Mouse (Mus musculus) neural tube, embryonic 15.5 days (tissue): ENCODE measurements around the gene Gm13103. TPM values are rescaled to one million over a fixed set of nuclear protein-coding genes. Genes with fewer than 3 reads are reported as not detected.
"Not testable (repeated sequence)": the region's sequence is repeated elsewhere in the genome, so short reads cannot be mapped to it uniquely, and the experiment has no call there.

Experiments
- ATAC-seq: fragments of 200-750 bp; cut with Nextera tagmentation; 2 replicates; pipeline ENCODE4 v1.8.0; 2017; ENCODE audit warnings: mild to moderate bottlenecking, moderate TSS enrichment, moderate library complexity; ENCODE audit not compliant: low FRiP score
- H3K27ac ChIP-seq: fragments of 300-500 bp; sonication (generic); replicated peaks from 2 replicates; pipeline ENCODE4 v1.5.1; 2015; ENCODE audit warnings: mild to moderate bottlenecking, inconsistent platforms
- H3K27me3 ChIP-seq: fragments of 300-500 bp; sonication (generic); replicated peaks from 2 replicates; pipeline ENCODE4 v1.6.1; 2015; ENCODE audit warnings: inconsistent platforms
- H3K36me3 ChIP-seq: fragments of 300-500 bp; sonication (generic); 2 replicates; pipeline ENCODE4 v1.6.1; 2015; ENCODE audit warnings: inconsistent platforms
- H3K4me1 ChIP-seq: fragments of 300-500 bp; sonication (generic); 2 replicates; pipeline ENCODE4 v1.6.1; 2015; ENCODE audit warnings: inconsistent platforms
- H3K4me2 ChIP-seq: fragments of 300-500 bp; sonication (generic); 2 replicates; pipeline ENCODE4 v1.6.1; 2015; ENCODE audit warnings: inconsistent platforms, mild to moderate bottlenecking, moderate library complexity
- H3K4me3 ChIP-seq: fragments of 300-500 bp; sonication (generic); replicated peaks from 2 replicates; pipeline ENCODE4 v1.5.1; 2015; ENCODE audit warnings: mild to moderate bottlenecking, inconsistent platforms
- H3K9ac ChIP-seq: fragments of 300-500 bp; sonication (generic); replicated peaks from 2 replicates; pipeline ENCODE4 v1.6.1; 2015; ENCODE audit warnings: mild to moderate bottlenecking, inconsistent platforms
- H3K9me3 ChIP-seq: fragments of 300-500 bp; sonication (generic); replicated peaks from 2 replicates; pipeline ENCODE4 v1.6.1; 2016; ENCODE audit warnings: inconsistent platforms
- WGBS: fragments of 180-500 bp; shearing (Covaris S2); methylation state at CpG from one replicate; pipeline ENCODE4 v1.1.7; 2015; ENCODE audit warnings: mixed read lengths; 5-methylcytosine and 5-hydroxymethylcytosine counted together
- polyA plus RNA-seq: library from polyadenylated mRNA; unstranded; fragments of >200 nt; fragmentation: Nextera tagmentation; extraction: Ambion mirVana; gene quantifications from 2 replicates; pipeline ENCODE4 v1.2.1, GENCODE M21; 2015

Gene Gm13103
- polyA plus RNA-seq, result not detected in 2 replicates

GRCm38 (mm10) chr4:143846197-143846596, at the start of gene Gm13103:
Gene Gm13103, plus strand, starts transcription at chr4:143846497.
- not testable (repeated sequence) for H3K4me1 ChIP-seq, H3K4me3 ChIP-seq, H3K9ac ChIP-seq, H3K27me3 ChIP-seq, H3K4me2 ChIP-seq, H3K36me3 ChIP-seq, ATAC-seq, H3K27ac ChIP-seq
- H3K9me3 ChIP-seq, result peaks cover 30% of the 10 kb centered on the region; the same call in 1 of the 2 replicates

GRCm38 (mm10) chr4:143815993-143816392, 30.3 kb upstream of the Gm13103 start, which contains the start of gene Gm13084:
Gene Gm13084, minus strand, starts transcription at chr4:143816093.
- 84% methylated on average over 2 of the region's 2 CpGs for WGBS
- no peak for ATAC-seq
- no peak within 1 kb of the TSS for H3K27ac ChIP-seq
- H3K9ac ChIP-seq, result no peak within 1 kb of the TSS
- no peak within 1 kb of the TSS for H3K4me2 ChIP-seq
- H3K4me1 ChIP-seq, result no peaks in the 10 kb centered on the region
- no peak within 1 kb of the TSS for H3K4me3 ChIP-seq
- no peaks in the 10 kb centered on the region for H3K36me3 ChIP-seq
- H3K27me3 ChIP-seq, result no peaks in the 10 kb centered on the region
- H3K9me3 ChIP-seq, result peaks cover 12% of the 10 kb centered on the region

- 90% methylated on average over 1 of the region's 1 CpGs for WGBS
- not testable (repeated sequence) for H3K36me3 ChIP-seq, ATAC-seq, H3K27ac ChIP-seq, H3K9ac ChIP-seq, H3K4me1 ChIP-seq, H3K4me3 ChIP-seq, H3K4me2 ChIP-seq, H3K27me3 ChIP-seq
- peaks cover 11% of the 10 kb centered on the region for H3K9me3 ChIP-seq
These were observed 36.1 kb downstream of the Gm13103 start for GRCm38 (mm10) chr4:143882371-143882770.

- 88% methylated on average over 3 of the region's 3 CpGs for WGBS
- not testable (repeated sequence) for ATAC-seq
These were observed 48.1 kb downstream of the Gm13103 start for GRCm38 (mm10) chr4:143894406-143894805.

GRCm38 (mm10) chr4:143900280-143900679, 54.0 kb downstream of the Gm13103 start, which contains the start of gene Pramef6:
Gene Pramef6, minus strand, starts transcription at chr4:143900380.
- H3K27me3 ChIP-seq, H3K27ac ChIP-seq, H3K36me3 ChIP-seq, H3K4me3 ChIP-seq, ATAC-seq, H3K9me3 ChIP-seq, H3K9ac ChIP-seq, H3K4me2 ChIP-seq, H3K4me1 ChIP-seq: not testable (repeated sequence)
- 85% methylated on average over 1 of the region's 1 CpGs for WGBS

More at GRCm38 (mm10) chr4:143894406-143894805, 48.1 kb downstream of the Gm13103 start:
- H3K9me3 ChIP-seq, result peaks cover 20% of the 10 kb centered on the region
- H3K9ac ChIP-seq, H3K36me3 ChIP-seq, H3K27ac ChIP-seq, H3K4me2 ChIP-seq, H3K4me3 ChIP-seq, H3K4me1 ChIP-seq, H3K27me3 ChIP-seq: not testable (repeated sequence)

Other genes with a start within 250 kb of the Gm13103 start
- gene Gm13083, start 231.5 kb upstream of the Gm13103 start, polyA plus RNA-seq, result not detected in 2 replicates
- gene Gm13088, start 189.3 kb upstream of the Gm13103 start, polyA plus RNA-seq, result not detected in 2 replicates
- gene Gm13089, start 143.8 kb upstream of the Gm13103 start, polyA plus RNA-seq, result not detected in 2 replicates
- not detected in 2 replicates for gene Gm13078, start 127.0 kb upstream of the Gm13103 start, polyA plus RNA-seq
- not detected in 2 replicates for gene Gm13023, start 57.1 kb upstream of the Gm13103 start, polyA plus RNA-seq
- not detected in 2 replicates for gene Gm13084, start 30.4 kb upstream of the Gm13103 start, polyA plus RNA-seq
- not detected in 2 replicates for gene Pramef6, start 53.9 kb downstream of the Gm13103 start, polyA plus RNA-seq
- gene Pramef25, start 104.5 kb downstream of the Gm13103 start, polyA plus RNA-seq, result not detected in 2 replicates
- gene Gm13101, start 120.5 kb downstream of the Gm13103 start, polyA plus RNA-seq, result not detected in 2 replicates
- not detected in 2 replicates for gene Pramef17, start 147.9 kb downstream of the Gm13103 start, polyA plus RNA-seq
- not detected in 2 replicates for gene Pramel4, start 212.6 kb downstream of the Gm13103 start, polyA plus RNA-seq